Mouse (Mus musculus) MEL (cell line): ENCODE measurements around the gene Dnmt3l. TPM values are rescaled to one million over a fixed set of nuclear protein-coding genes. Genes with fewer than 3 reads are reported as not detected.
A peak's percentile ranks its signal among the peaks of the same experiment; 100 is the strongest.

Experiments
- DNase-seq: peaks from one replicate; pipeline ENCODE4 v3.0.0; 2011; ENCODE audit warnings: low read depth, low spot score
- H3K27ac ChIP-seq: 2 replicates; pipeline ENCODE4 v1.5.1; 2012; ENCODE audit warnings: low read depth, mild to moderate bottlenecking, control low read depth, low read length, moderate library complexity; ENCODE audit not compliant: control insufficient read depth
- H3K27me3 ChIP-seq, 2 experiments: fragments of 150-350 bp in 1 of 2; sonication (generic) in 1 of 2; 2 replicates each; pipeline ENCODE4 v1.6.1; 2012; ENCODE audit warnings: low read length in 2 of 2, mild to moderate bottlenecking in 2 of 2, improper control_type of control experiment in 1 of 2, moderate library complexity in 1 of 2; ENCODE audit not compliant: insufficient read depth in 2 of 2, control insufficient read depth in 1 of 2
- H3K36me3 ChIP-seq, 2 experiments: 2 replicates each; pipeline ENCODE4 v1.6.1; 2012 to 2014; ENCODE audit warnings: low read length in 2 of 2, improper control_type of control experiment in 1 of 2, inconsistent platforms in 1 of 2, mild to moderate bottlenecking in 1 of 2; ENCODE audit not compliant: insufficient read depth in 2 of 2, control insufficient read depth in 1 of 2
- H3K4me1 ChIP-seq, 2 experiments: fragments of 150-350 bp in 1 of 2; sonication (generic) in 1 of 2; 2 replicates each; pipeline ENCODE4 v1.6.1; 2012; ENCODE audit warnings: low read length in 2 of 2, improper control_type of control experiment in 1 of 2, mild to moderate bottlenecking in 1 of 2; ENCODE audit not compliant: insufficient read depth in 2 of 2, control insufficient read depth in 1 of 2
- H3K4me3 ChIP-seq, 2 experiments: fragments of 150-350 bp in 1 of 2; sonication (generic) in 1 of 2; 2 replicates each; pipeline ENCODE4 v1.5.1; 2012; ENCODE audit warnings: low read depth in 2 of 2, low read length in 2 of 2, mild to moderate bottlenecking in 2 of 2, moderate library complexity in 2 of 2, control low read depth in 1 of 2, improper control_type of control experiment in 1 of 2; ENCODE audit not compliant: control insufficient read depth in 1 of 2, insufficient read depth in 1 of 2
- H3K79me2 ChIP-seq: 2 replicates; pipeline ENCODE4 v1.6.1; 2012; ENCODE audit warnings: mild to moderate bottlenecking, low read length, moderate library complexity; ENCODE audit not compliant: control insufficient read depth, poor library complexity, insufficient read depth
- H3K9ac ChIP-seq: 2 replicates; pipeline ENCODE4 v1.6.1; 2012; ENCODE audit warnings: low read depth, mild to moderate bottlenecking, control low read depth, low read length, moderate library complexity; ENCODE audit not compliant: control insufficient read depth, poor library complexity, severe bottlenecking
- H3K9me3 ChIP-seq: fragments of 150-350 bp; sonication (generic); replicated peaks from 2 replicates; pipeline ENCODE4 v1.6.1; 2012; ENCODE audit warnings: mild to moderate bottlenecking, low read length, improper control_type of control experiment, moderate library complexity; ENCODE audit not compliant: insufficient read depth
- CHD1 ChIP-seq: IDR thresholded peaks from 2 replicates; pipeline ENCODE4 v1.6.1; 2012; ENCODE audit warnings: low read depth, mild to moderate bottlenecking, inconsistent platforms, low read length, improper control_type of control experiment
- CTCF ChIP-seq, 3 experiments: IDR thresholded peaks in 2 of 3; conservative IDR thresholded peaks in 1 of 3; 2 replicates each; pipeline ENCODE4 v1.5.1; 2011 to 2012; ENCODE audit warnings: low read length in 3 of 3, low read depth in 2 of 3, mild to moderate bottlenecking in 2 of 3, improper control_type of control experiment in 1 of 3, inconsistent platforms in 1 of 3, mixed read lengths in 1 of 3, moderate library complexity in 1 of 3; ENCODE audit not compliant: control insufficient read depth in 1 of 3, insufficient read depth in 1 of 3, poor library complexity in 1 of 3, severe bottlenecking in 1 of 3
- E2F4 ChIP-seq: IDR thresholded peaks from 2 replicates; pipeline ENCODE4 v1.6.1; 2011; ENCODE audit warnings: low read depth, low read length, improper control_type of control experiment, borderline replicate concordance
- ELF1 ChIP-seq: IDR thresholded peaks from 2 replicates; pipeline ENCODE4 v1.6.1; 2014; ENCODE audit warnings: low read depth, mild to moderate bottlenecking, inconsistent platforms, low read length, improper control_type of control experiment, moderate library complexity
- ETS1 ChIP-seq: IDR thresholded peaks from 2 replicates; pipeline ENCODE4 v1.6.1; 2012; ENCODE audit warnings: low read depth, mild to moderate bottlenecking, inconsistent platforms, low read length, improper control_type of control experiment, moderate library complexity
- GABPA ChIP-seq: IDR thresholded peaks from 2 replicates; pipeline ENCODE4 v1.6.1; 2012; ENCODE audit warnings: low read depth, mild to moderate bottlenecking, inconsistent platforms, low read length, improper control_type of control experiment, moderate library complexity
- GATA1 ChIP-seq: IDR thresholded peaks from 2 replicates; pipeline ENCODE4 v1.6.1; 2011; ENCODE audit warnings: low read depth, low read length, improper control_type of control experiment
- JUND ChIP-seq: IDR thresholded peaks from 2 replicates; pipeline ENCODE4 v1.6.1; 2011; ENCODE audit warnings: low read depth, mild to moderate bottlenecking, improper control_type of control experiment, low read length
- KAT2A ChIP-seq: conservative IDR thresholded peaks from 2 replicates; pipeline ENCODE4 v1.6.1; 2012; ENCODE audit warnings: low read depth, low read length, improper control_type of control experiment, inconsistent platforms
- MAX ChIP-seq: IDR thresholded peaks from 2 replicates; pipeline ENCODE4 v1.6.1; 2011; ENCODE audit warnings: low read length, improper control_type of control experiment
- MAZ ChIP-seq: IDR thresholded peaks from 2 replicates; pipeline ENCODE4 v1.6.1; 2012; ENCODE audit warnings: low read depth, mild to moderate bottlenecking, inconsistent platforms, low read length, improper control_type of control experiment
- MXI1 ChIP-seq: IDR thresholded peaks from 2 replicates; pipeline ENCODE4 v1.6.1; 2011; ENCODE audit warnings: mild to moderate bottlenecking, low read depth, low read length, improper control_type of control experiment
- MYB ChIP-seq: IDR thresholded peaks from 2 replicates; pipeline ENCODE4 v1.6.1; 2011; ENCODE audit warnings: mild to moderate bottlenecking, low read depth, low read length, improper control_type of control experiment
- MYC ChIP-seq: IDR thresholded peaks from 2 replicates; pipeline ENCODE4 v1.6.1; 2011; ENCODE audit warnings: low read depth, mild to moderate bottlenecking, low read length, improper control_type of control experiment, moderate library complexity
- NRF1 ChIP-seq: IDR thresholded peaks from 2 replicates; pipeline ENCODE4 v1.6.1; 2014; ENCODE audit warnings: low read depth, mild to moderate bottlenecking, inconsistent platforms, low read length, improper control_type of control experiment, moderate library complexity; ENCODE audit not compliant: poor library complexity, insufficient read depth, severe bottlenecking
- POLR2AphosphoS2 ChIP-seq: IDR thresholded peaks from 2 replicates; pipeline ENCODE4 v1.6.1; 2011; ENCODE audit warnings: low read length, improper control_type of control experiment
- POLR2AphosphoS5 ChIP-seq: IDR thresholded peaks from 2 replicates; pipeline ENCODE4 v1.6.1; 2012; ENCODE audit warnings: low read depth, borderline replicate concordance, mild to moderate bottlenecking, inconsistent platforms, low read length, moderate library complexity, mixed read lengths
- RCOR1 ChIP-seq: IDR thresholded peaks from 2 replicates; pipeline ENCODE4 v1.6.1; 2012; ENCODE audit warnings: low read depth, mild to moderate bottlenecking, inconsistent platforms, low read length, improper control_type of control experiment
- SIN3A ChIP-seq: IDR thresholded peaks from 2 replicates; pipeline ENCODE4 v1.6.1; 2012; ENCODE audit warnings: low read length, improper control_type of control experiment, inconsistent platforms
- SMC3 ChIP-seq: IDR thresholded peaks from 2 replicates; pipeline ENCODE4 v1.6.1; 2011; ENCODE audit warnings: low read depth, low read length, improper control_type of control experiment
- TAL1 ChIP-seq: IDR thresholded peaks from 2 replicates; pipeline ENCODE4 v1.6.1; 2012; ENCODE audit warnings: mild to moderate bottlenecking, inconsistent platforms, low read length, moderate library complexity, mixed read lengths
- TBP ChIP-seq: IDR thresholded peaks from 2 replicates; pipeline ENCODE4 v1.8.0; 2011; ENCODE audit warnings: low read depth, low read length, improper control_type of control experiment
- USF1 ChIP-seq: IDR thresholded peaks from 2 replicates; pipeline ENCODE4 v1.6.1; 2014; ENCODE audit warnings: low read depth, mild to moderate bottlenecking, inconsistent platforms, low read length, improper control_type of control experiment, moderate library complexity
- USF2 ChIP-seq, 2 experiments: IDR thresholded peaks; 2 replicates each; pipeline ENCODE4 v1.6.1; 2011 to 2012; ENCODE audit warnings: improper control_type of control experiment in 2 of 2, low read length in 2 of 2, borderline replicate concordance in 1 of 2, inconsistent platforms in 1 of 2, low read depth in 1 of 2, mild to moderate bottlenecking in 1 of 2; ENCODE audit not compliant: insufficient read depth in 1 of 2
- ZKSCAN1 ChIP-seq: IDR thresholded peaks from 2 replicates; pipeline ENCODE4 v1.6.1; 2012; ENCODE audit warnings: low read depth, mild to moderate bottlenecking, inconsistent platforms, low read length, improper control_type of control experiment, moderate library complexity
- ZMIZ1 ChIP-seq: IDR thresholded peaks from 2 replicates; pipeline ENCODE4 v1.6.1; 2012; ENCODE audit warnings: low read depth, mild to moderate bottlenecking, inconsistent platforms, low read length, improper control_type of control experiment, moderate library complexity
- polyA plus RNA-seq, 2 experiments: library from polyadenylated mRNA; stranded (reverse) in 1 of 2; unstranded in 1 of 2; fragments of >175 nt in 1 of 2; fragments of >200 nt in 1 of 2; gene quantifications; 2 replicates each; pipeline versions ENCODE4 v1.2.1 to v1.2.4; 2012; ENCODE audit warnings: low replicate concordance in 2 of 2, low read depth in 1 of 2; ENCODE audit not compliant: insufficient read length in 2 of 2, insufficient read depth in 1 of 2, missing spikeins in 1 of 2
- total RNA-seq: library from RNA; depleted of rRNA; stranded (reverse); fragments of 300-350 nt; gene quantifications from 2 replicates; pipeline ENCODE4 v1.2.3, GENCODE M21; 2012

Dnmt3l gene
- total and polyA plus RNA-seq, 3 experiments = not detected

DNA sequence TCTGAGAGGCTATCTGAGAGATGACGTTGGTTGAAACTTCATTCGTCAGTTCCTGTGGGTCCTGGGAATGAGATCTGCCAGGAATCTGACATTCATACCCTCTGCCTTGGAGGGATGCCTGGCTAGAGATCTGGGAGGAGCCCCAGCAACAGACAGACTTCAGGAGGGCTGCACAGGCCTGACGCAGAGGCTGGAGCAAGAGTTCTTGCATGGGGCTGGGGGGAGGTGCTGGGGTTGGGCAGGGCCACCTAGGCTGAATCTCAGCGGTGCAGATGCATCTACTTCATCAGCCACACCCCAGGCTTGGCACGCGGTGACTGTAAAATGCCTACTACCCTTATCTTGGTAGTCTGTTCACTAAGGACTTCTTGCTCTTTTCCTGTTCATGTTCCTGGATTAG lies 48.5 kb downstream of the Dnmt3l start:
- DNase-seq = peak; percentile 6
- TF ChIP-seq MYB (no peak), ZMIZ1 (no peak), SMC3 (no peak), USF1 (no peak), ELF1 (no peak), GABPA (no peak), POLR2AphosphoS5 (no peak), ZKSCAN1 (no peak), CTCF (IDR thresholded peaks at IDR 0.05 in 2 of 3, conservative IDR thresholded peaks at IDR 0.05 in 1 of 3; ENCODE audit: control insufficient read depth in 1 of 3, insufficient read depth in 1 of 3, low read depth in 2 of 3, low read length in 3 of 3, poor library complexity in 1 of 3, severe bottlenecking in 1 of 3) (no peak), MXI1 (no peak), GATA1 (no peak), E2F4 (no peak), POLR2AphosphoS2 (no peak), SIN3A (no peak), CHD1 (no peak), MYC (no peak), RCOR1 (no peak), KAT2A (no peak), USF2 (IDR thresholded peaks at IDR 0.05; ENCODE audit: borderline replicate concordance in 1 of 2, insufficient read depth in 1 of 2, low read depth in 1 of 2, low read length in 2 of 2) (no peak)
- Histone ChIP-seq H3K36me3 (no peaks in the 10 kb centered on the region), H3K4me3 (no peak overlapping the region), H3K27me3 (0 out of 4 replicates have a peak, but pooled peaks cover 0 to 2% of the 10 kb centered on the region in 2 experiments), H3K9ac (no peak overlapping the region), H3K4me1 (no peaks in the 10 kb centered on the region), H3K9me3 (no peaks in the 10 kb centered on the region), H3K27ac (no peak overlapping the region), H3K79me2 (no peaks in the 10 kb centered on the region)

- H3K4me3 ChIP-seq = no peak overlapping the region
- H3K27me3 ChIP-seq = 0 out of 4 replicates have a peak, but pooled peaks cover 0 to 2% of the 10 kb centered on the region in 2 experiments
- H3K36me3 ChIP-seq = no peaks in the 10 kb centered on the region
- no peak for TF ChIP-seq CHD1
- TF ChIP-seq MXI1 = no peak
- no peak for TF ChIP-seq E2F4
- no peak for TF ChIP-seq NRF1
- TF ChIP-seq MAX = no peak
- TF ChIP-seq TBP = no peak
- TF ChIP-seq ETS1 = no peak
- TF ChIP-seq MYB = no peak
- no peak for TF ChIP-seq JUND
- no peak for TF ChIP-seq ZKSCAN1
- no peak for TF ChIP-seq MAZ
- TF ChIP-seq TAL1 = no peak
- DNase-seq = no peak
- no peaks in the 10 kb centered on the region for H3K9me3 ChIP-seq
- H3K9ac ChIP-seq = no peak overlapping the region
- no peaks in the 10 kb centered on the region for H3K79me2 ChIP-seq
- H3K4me1 ChIP-seq = no peaks in the 10 kb centered on the region
- H3K27ac ChIP-seq = no peak overlapping the region
Measured at GRCm38 (mm10) chr10:78090706-78091491, 49.2 kb downstream of the Dnmt3l start.
